28 mouse cellular contexts compared by ENCODE assay signal in the genomic region with DNA sequence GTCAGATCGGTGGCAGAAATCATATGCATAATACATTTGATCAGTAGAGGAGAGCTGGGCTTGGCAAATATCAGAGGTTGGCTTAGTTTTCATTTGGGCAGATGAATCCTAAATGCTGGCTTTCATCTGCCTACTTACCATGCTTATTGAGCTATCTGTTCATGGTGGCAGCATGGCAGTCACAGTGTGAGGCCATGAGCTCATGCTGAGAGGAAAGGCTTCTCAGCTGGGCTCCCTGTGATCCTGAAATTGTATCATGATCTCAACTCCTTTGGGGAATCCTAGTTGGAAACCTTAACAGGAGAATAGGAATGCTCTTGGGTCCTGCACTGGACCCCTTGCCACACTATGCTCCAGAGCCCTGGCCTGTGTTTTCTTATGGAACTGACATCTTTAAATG.
DNase-seq lines count a peak whose midpoint lies in the region; ATAC-seq lines count a peak whose summit lies in the region.
"Had no signal": no experiment of that assay in that cellular context is flagged by ENCODE, and none has a peak within 500 bp of the region (broad histone marks: within the 10 kb centered on the region; RNA-seq: fewer than 3 reads in every experiment).

No protein-coding gene starts in this region.

- peak; percentile 71 to 83 for DNase-seq in cerebellum, postnatal 10 days
- no peak for DNase-seq in cerebellum, adult 11-12 months
- peak; percentile 8 for DNase-seq in embryonic facial prominence, embryonic 14.5 days (ENCODE audit: low spot score)
- DNase-seq in embryonic facial prominence, embryonic 10.5 days (ENCODE audit: low spot score) = no peak
- DNase-seq in left cerebral cortex, postnatal 4 days = peak; percentile 51
- no peak for DNase-seq in left cerebral cortex, adult 11 months (ENCODE audit: low spot score)
- peak; percentile 6 for DNase-seq in brain, embryonic 18.5 days (ENCODE audit: low read depth, low spot score)
- DNase-seq in spleen, postnatal 36 days (ENCODE audit: low spot score in 2 of 2) = no peak
- DNase-seq: adrenal gland, adult 8-10 months; adrenal gland, postnatal 25 days; cerebellum, adult 8-10 months; cerebellum, postnatal 36 days; embryo, embryonic 11 days; gastrocnemius, postnatal 25 days; heart, adult 18-20 months; heart, postnatal 10 days; heart, postnatal 36 days; kidney, adult 11 months; kidney, adult 8-10 months had no signal

- peak; percentile 26; the same call in 1 of the 2 replicates for ATAC-seq in embryonic facial prominence, embryonic 14.5 days (ENCODE audit: low read depth)
- ATAC-seq: activated CD4-positive, CD25-positive, alpha-beta regulatory T cell, adult 4 months; forebrain, embryonic 13.5 days; hindbrain, embryonic 16.5 days; intestine, embryonic 15.5 days had no signal

- no peaks in the 10 kb centered on the region for H3K9me3 ChIP-seq in embryonic facial prominence, embryonic 14.5 days (ENCODE audit: control insufficient read depth, low read length)
- no peaks in the 10 kb centered on the region for H3K9me3 ChIP-seq in embryonic facial prominence, embryonic 10.5 days
- H3K9me3 ChIP-seq: forebrain, embryonic 13.5 days; heart, embryonic 12.5 days; heart, embryonic 15.5 days; hindbrain, embryonic 10.5 days; hindbrain, embryonic 13.5 days; intestine, embryonic 15.5 days had no signal

- H3K4me2 ChIP-seq in embryonic facial prominence, embryonic 14.5 days (ENCODE audit: low read depth, low read length) = no peak overlapping the region
- H3K4me2 ChIP-seq: forebrain, embryonic 13.5 days; heart, embryonic 12.5 days; heart, embryonic 15.5 days; hindbrain, embryonic 13.5 days; intestine, embryonic 15.5 days had no signal

- H3K9ac ChIP-seq in embryonic facial prominence, embryonic 14.5 days (ENCODE audit: low read depth, low read length) = no peak overlapping the region
- H3K9ac ChIP-seq: forebrain, embryonic 13.5 days; heart, embryonic 12.5 days; heart, embryonic 15.5 days; hindbrain, embryonic 13.5 days; intestine, embryonic 15.5 days had no signal

- H3K4me1 ChIP-seq in embryonic facial prominence, embryonic 14.5 days (ENCODE audit: control insufficient read depth, insufficient read depth, low read length) = 0 out of 2 replicates have a peak, but pooled peaks cover 5% of the 10 kb centered on the region
- peaks cover 8% of the 10 kb centered on the region for H3K4me1 ChIP-seq in embryonic facial prominence, embryonic 10.5 days
- H3K4me1 ChIP-seq: heart, embryonic 12.5 days; heart, embryonic 15.5 days; intestine, embryonic 15.5 days had no signal

- intact Hi-C loops in left cerebral cortex, postnatal 4 days (cut with DNase I) = no loop called here

- no peak overlapping the region for H3K4me3 ChIP-seq in embryonic facial prominence, embryonic 14.5 days (ENCODE audit: low read depth, low read length)
- no peak overlapping the region for H3K4me3 ChIP-seq in embryonic facial prominence, embryonic 10.5 days
- H3K4me3 ChIP-seq: erythroblast, embryonic 14.5 days; forebrain, embryonic 13.5 days; heart, embryonic 12.5 days; heart, embryonic 15.5 days; hindbrain, embryonic 10.5 days; hindbrain, embryonic 13.5 days; intestine, embryonic 15.5 days had no signal

- no peaks in the 10 kb centered on the region for H3K36me3 ChIP-seq in embryonic facial prominence, embryonic 14.5 days (ENCODE audit: control insufficient read depth, insufficient read depth, low read length)
- no peaks in the 10 kb centered on the region for H3K36me3 ChIP-seq in embryonic facial prominence, embryonic 10.5 days (replicated peaks)
- H3K36me3 ChIP-seq: heart, embryonic 12.5 days; heart, embryonic 15.5 days; hindbrain, embryonic 10.5 days; hindbrain, embryonic 13.5 days; intestine, embryonic 15.5 days had no signal

- no peaks in the 10 kb centered on the region for H3K27me3 ChIP-seq in embryonic facial prominence, embryonic 14.5 days (replicated peaks; ENCODE audit: control insufficient read depth, insufficient read depth, low read length)
- H3K27me3 ChIP-seq in embryonic facial prominence, embryonic 10.5 days (replicated peaks; ENCODE audit: low read depth, poor library complexity, severe bottlenecking) = no peaks in the 10 kb centered on the region
- H3K27me3 ChIP-seq: heart, embryonic 12.5 days; heart, embryonic 15.5 days; hindbrain, embryonic 13.5 days; intestine, embryonic 15.5 days had no signal

- WGBS in embryonic facial prominence, embryonic 14.5 days = 82% methylated on average over 1 of the region's 1 CpGs
- WGBS in embryonic facial prominence, embryonic 10.5 days = 84% methylated on average over 1 of the region's 1 CpGs

- H3K27ac ChIP-seq in embryonic facial prominence, embryonic 14.5 days (replicated peaks; ENCODE audit: low read depth, low read length) = no peak overlapping the region
- no peak overlapping the region for H3K27ac ChIP-seq in embryonic facial prominence, embryonic 10.5 days (replicated peaks)
- H3K27ac ChIP-seq: forebrain, embryonic 13.5 days; heart, embryonic 15.5 days; hindbrain, embryonic 10.5 days; hindbrain, embryonic 13.5 days; intestine, embryonic 15.5 days had no signal

Comparison
In these comparisons a context has a peak if more than half of its experiments do, and no peak if none do; other contexts are left out.
1. DNase-seq: peak in cerebellum, postnatal 10 days (2 of 2), embryonic facial prominence, embryonic 14.5 days (single experiment), left cerebral cortex, postnatal 4 days (single experiment) and brain, embryonic 18.5 days (single experiment); none in cerebellum, adult 11-12 months (single experiment), embryonic facial prominence, embryonic 10.5 days (single experiment), left cerebral cortex, adult 11 months (single experiment) and spleen, postnatal 36 days (0 of 2).